Mouse (Mus musculus) E14TG2a.4 (cell line): ENCODE data around the gene Actr3b.

Experiments
- H3K27me3 ChIP-seq: 2 replicates; pipeline ENCODE4 v1.6.1; 2014; ENCODE audit warnings: low read length, control low read depth; ENCODE audit not compliant: insufficient read depth
- H3K36me3 ChIP-seq: 2 replicates; pipeline ENCODE4 v1.6.1; 2014; ENCODE audit warnings: low read length, control low read depth; ENCODE audit not compliant: insufficient read depth
- H3K4me1 ChIP-seq: replicated peaks from 2 replicates; pipeline ENCODE4 v1.6.1; 2014; ENCODE audit warnings: low read depth, low read length, control low read depth
- H3K4me3 ChIP-seq: replicated peaks from 2 replicates; pipeline ENCODE4 v1.5.1; 2014; ENCODE audit warnings: mild to moderate bottlenecking, low read length
- H3K9me3 ChIP-seq: 2 replicates; pipeline ENCODE4 v1.6.1; 2014; ENCODE audit warnings: low read length, control low read depth
- CTCF ChIP-seq: conservative IDR thresholded peaks from 2 replicates; pipeline ENCODE4 v1.5.1; 2014; ENCODE audit warnings: low read length
- NANOG ChIP-seq: IDR thresholded peaks from 2 replicates; pipeline ENCODE4 v1.6.1; 2014; ENCODE audit warnings: borderline replicate concordance, low read length, mixed read lengths
- POU5F1 ChIP-seq: IDR thresholded peaks from 2 replicates; pipeline ENCODE4 v1.6.1; 2014; ENCODE audit warnings: low read length, borderline replicate concordance

The Actr3b gene

DNA sequence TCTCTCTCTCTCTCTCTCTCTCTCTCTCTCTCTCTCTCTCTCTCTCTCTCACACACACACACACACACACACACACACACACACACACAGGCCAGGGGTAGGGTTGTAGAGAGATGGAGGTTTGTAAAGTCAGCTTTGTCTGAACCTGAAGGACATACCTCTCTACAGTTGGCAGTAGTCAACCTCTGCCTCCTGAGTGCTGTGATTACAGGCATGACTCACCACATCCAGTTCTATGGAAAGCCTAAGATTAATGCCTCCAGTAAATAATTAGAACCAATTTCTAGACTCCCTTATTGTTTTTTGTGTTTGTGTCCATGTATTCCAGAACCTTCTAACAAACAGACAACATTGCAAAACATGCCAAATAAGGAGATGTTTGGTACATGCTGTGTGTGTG is 11.9 kb upstream of the Actr3b start:
- no peaks in the 10 kb centered on the region for H3K4me1 ChIP-seq
- TF ChIP-seq POU5F1 = no peak
- TF ChIP-seq CTCF = no peak
- no peak for TF ChIP-seq NANOG
- no peaks in the 10 kb centered on the region for H3K36me3 ChIP-seq
- H3K4me3 ChIP-seq = no peak overlapping the region
- no peaks in the 10 kb centered on the region for H3K9me3 ChIP-seq
- H3K27me3 ChIP-seq = no peaks in the 10 kb centered on the region

GRCm38 (mm10) chr5:25748613-25749012 is 11.2 kb upstream of the Actr3b start:
- Histone ChIP-seq H3K4me3 (no peak overlapping the region), H3K27me3 (no peaks in the 10 kb centered on the region), H3K9me3 (no peaks in the 10 kb centered on the region), H3K36me3 (no peaks in the 10 kb centered on the region), H3K4me1 (no peaks in the 10 kb centered on the region)
- TF ChIP-seq POU5F1 = no peak
- no peak for TF ChIP-seq CTCF
- no peak for TF ChIP-seq NANOG

DNA sequence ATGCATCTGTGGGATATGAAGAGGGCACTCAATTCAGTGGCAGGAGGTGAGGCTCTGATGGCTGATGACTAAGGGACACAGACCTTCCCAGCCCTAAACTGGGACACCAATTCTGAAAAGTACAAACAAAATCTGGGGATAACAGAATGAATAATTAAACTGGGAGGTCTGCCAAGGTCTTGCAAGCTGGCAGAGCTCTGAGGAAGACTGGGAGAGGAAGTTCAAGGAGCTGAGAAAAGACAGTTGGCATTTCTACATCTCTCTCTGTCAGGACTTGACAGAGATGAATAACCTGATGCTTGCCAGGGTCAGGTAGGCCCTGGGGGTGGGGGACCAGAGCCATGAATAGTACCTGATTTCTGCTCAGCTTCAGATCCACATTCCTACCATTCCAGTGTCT is 8.2 kb upstream of the Actr3b start:
- no peak overlapping the region for H3K4me3 ChIP-seq
- H3K9me3 ChIP-seq = no peaks in the 10 kb centered on the region
- no peaks in the 10 kb centered on the region for H3K36me3 ChIP-seq
- TF ChIP-seq NANOG (no peak), POU5F1 (no peak), CTCF (no peak)
- no peaks in the 10 kb centered on the region for H3K27me3 ChIP-seq
- peaks cover 4% of the 10 kb centered on the region; the same call in 1 of the 2 replicates for H3K4me1 ChIP-seq

DNA sequence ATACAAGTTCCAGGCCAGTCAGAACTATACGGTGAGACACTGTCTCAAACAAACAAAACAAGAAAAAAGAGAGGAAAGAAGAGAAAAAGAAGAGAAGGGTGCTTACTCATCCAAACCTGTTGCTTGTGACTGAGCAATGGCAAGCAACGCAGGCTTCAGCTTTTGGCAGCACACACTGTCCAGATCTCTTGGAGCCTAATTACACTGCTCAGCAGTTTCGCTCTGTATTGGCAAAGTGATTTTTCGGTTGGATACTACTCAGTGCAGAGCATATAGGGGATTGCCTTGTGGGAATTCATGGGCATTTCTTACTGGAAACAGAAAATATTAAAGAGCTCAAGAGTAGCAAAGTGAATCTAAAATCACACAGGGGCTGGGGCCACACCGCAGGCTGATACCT is 6.9 kb upstream of the Actr3b start:
- no peaks in the 10 kb centered on the region for H3K9me3 ChIP-seq
- H3K36me3 ChIP-seq = no peaks in the 10 kb centered on the region
- H3K4me3 ChIP-seq = no peak overlapping the region
- H3K4me1 ChIP-seq = peaks cover 4% of the 10 kb centered on the region; the same call in 1 of the 2 replicates
- TF ChIP-seq CTCF (no peak), POU5F1 (no peak), NANOG (no peak)
- H3K27me3 ChIP-seq = peaks cover 4% of the 10 kb centered on the region; the same call in 1 of the 2 replicates

- Histone ChIP-seq H3K4me1 (peaks cover 4% of the 10 kb centered on the region; the same call in 1 of the 2 replicates), H3K27me3 (peaks cover 4% of the 10 kb centered on the region; the same call in 1 of the 2 replicates), H3K9me3 (no peaks in the 10 kb centered on the region), H3K36me3 (no peaks in the 10 kb centered on the region), H3K4me3 (no peak overlapping the region)
- TF ChIP-seq CTCF = no peak
- no peak for TF ChIP-seq NANOG
- no peak for TF ChIP-seq POU5F1
These were observed 6.1 kb upstream of the Actr3b start for GRCm38 (mm10) chr5:25753556-25754235.

DNA sequence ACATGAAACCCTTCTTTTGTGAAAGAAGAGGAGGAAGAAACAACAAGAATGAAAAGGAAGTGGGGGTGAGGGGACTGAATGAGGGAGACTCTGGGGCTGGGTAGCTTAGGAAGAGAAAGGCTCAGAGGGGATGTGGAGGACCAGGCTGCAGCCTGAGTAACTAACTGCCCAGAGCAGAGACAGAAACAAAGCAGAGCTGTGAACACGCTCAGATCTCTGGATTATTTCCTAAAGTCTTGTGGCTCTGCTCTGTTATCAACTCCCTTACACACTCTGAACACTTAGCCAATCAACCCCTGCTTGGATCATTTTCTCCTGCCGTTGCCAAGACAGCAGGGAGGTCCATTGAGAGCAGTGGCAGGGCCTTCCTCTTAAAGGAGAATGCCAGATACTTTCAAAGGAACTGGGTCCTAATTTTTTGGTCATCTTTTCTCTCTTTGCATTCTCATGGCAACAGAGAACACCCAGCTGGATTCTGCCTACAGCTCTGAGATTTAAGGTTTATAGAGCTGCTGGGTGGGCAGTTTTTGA is 5.5 kb upstream of the Actr3b start:
- TF ChIP-seq NANOG (no peak), CTCF (no peak), POU5F1 (no peak)
- Histone ChIP-seq H3K4me1 (peaks cover 9% of the 10 kb centered on the region; the same call in 1 of the 2 replicates), H3K27me3 (peaks cover 4% of the 10 kb centered on the region; the same call in 1 of the 2 replicates), H3K36me3 (no peaks in the 10 kb centered on the region), H3K4me3 (no peak overlapping the region), H3K9me3 (no peaks in the 10 kb centered on the region)

GRCm38 (mm10) chr5:25760410-25760832 is 624 bp downstream of the Actr3b start:
- H3K4me3 ChIP-seq = peak overlapping the region; percentile 98
- no peaks in the 10 kb centered on the region for H3K9me3 ChIP-seq
- no peaks in the 10 kb centered on the region for H3K36me3 ChIP-seq
- peaks cover 4% of the 10 kb centered on the region; the same call in 1 of the 2 replicates for H3K27me3 ChIP-seq
- peaks cover 33% of the 10 kb centered on the region for H3K4me1 ChIP-seq
- TF ChIP-seq POU5F1 (no peak), CTCF (no peak), NANOG (no peak)

- TF ChIP-seq CTCF (no peak), POU5F1 (no peak), NANOG (no peak)
- H3K36me3 ChIP-seq = no peaks in the 10 kb centered on the region
These were observed 1.1 kb downstream of the Actr3b start for GRCm38 (mm10) chr5:25760871-25761270.

More at GRCm38 (mm10) chr5:25760871-25761270, 1.1 kb downstream of the Actr3b start:
- peaks cover 4% of the 10 kb centered on the region; the same call in 1 of the 2 replicates for H3K27me3 ChIP-seq
- peak overlapping the region; percentile 98; the same call in 1 of the 2 replicates for H3K4me3 ChIP-seq
- H3K9me3 ChIP-seq = no peaks in the 10 kb centered on the region
- H3K4me1 ChIP-seq = peaks cover 33% of the 10 kb centered on the region
